Mouse (Mus musculus) midbrain, embryonic 15.5 days (tissue): ENCODE data around the gene Sirt2. TPM values are rescaled to one million over a fixed set of nuclear protein-coding genes. Genes with fewer than 3 reads are reported as not detected.
A peak's percentile ranks its signal among the peaks of the same experiment; 100 is the strongest.

Experiments used
- ATAC-seq: fragments of 200-750 bp; cut with Nextera tagmentation; replicated peaks from 2 replicates; pipeline ENCODE4 v1.8.0; 2017; ENCODE audit warnings: moderate TSS enrichment
- H3K27ac ChIP-seq: fragments of 300-500 bp; sonication (generic); 2 replicates; pipeline ENCODE4 v1.5.1; 2015; ENCODE audit warnings: mild to moderate bottlenecking, inconsistent platforms
- H3K27me3 ChIP-seq: fragments of 300-500 bp; sonication (generic); replicated peaks from 2 replicates; pipeline ENCODE4 v1.6.1; 2015; ENCODE audit warnings: inconsistent platforms
- H3K36me3 ChIP-seq: fragments of 300-500 bp; sonication (generic); replicated peaks from 2 replicates; pipeline ENCODE4 v1.6.1; 2015; ENCODE audit warnings: inconsistent platforms
- H3K4me1 ChIP-seq: fragments of 300-500 bp; sonication (generic); 2 replicates; pipeline ENCODE4 v1.6.1; 2015; ENCODE audit warnings: inconsistent platforms
- H3K4me2 ChIP-seq: fragments of 300-500 bp; sonication (generic); 2 replicates; pipeline ENCODE4 v1.6.1; 2015; ENCODE audit warnings: inconsistent platforms, mild to moderate bottlenecking, moderate library complexity
- H3K4me3 ChIP-seq: fragments of 300-500 bp; sonication (generic); 2 replicates; pipeline ENCODE4 v1.5.1; 2015; ENCODE audit warnings: mild to moderate bottlenecking, inconsistent platforms
- H3K9ac ChIP-seq: fragments of 300-500 bp; sonication (generic); 2 replicates; pipeline ENCODE4 v1.6.1; 2015; ENCODE audit warnings: mild to moderate bottlenecking, inconsistent platforms
- H3K9me3 ChIP-seq: fragments of 300-500 bp; sonication (generic); 2 replicates; pipeline ENCODE4 v1.6.1; 2016; ENCODE audit warnings: inconsistent platforms
- WGBS: fragments of 180-500 bp; shearing (Covaris S2); methylation state at CpG from one replicate; pipeline ENCODE4 v1.1.7; 2015; ENCODE audit warnings: mixed read lengths; 5-methylcytosine and 5-hydroxymethylcytosine counted together
- polyA plus RNA-seq: library from polyadenylated mRNA; unstranded; fragments of >200 nt; fragmentation: Nextera tagmentation; extraction: Ambion mirVana; gene quantifications from 2 replicates; pipeline ENCODE4 v1.2.1, GENCODE M21; 2015

Sirt2 gene
- polyA plus RNA-seq, 1 experiment from 2014 or later: 125 TPM

DNA sequence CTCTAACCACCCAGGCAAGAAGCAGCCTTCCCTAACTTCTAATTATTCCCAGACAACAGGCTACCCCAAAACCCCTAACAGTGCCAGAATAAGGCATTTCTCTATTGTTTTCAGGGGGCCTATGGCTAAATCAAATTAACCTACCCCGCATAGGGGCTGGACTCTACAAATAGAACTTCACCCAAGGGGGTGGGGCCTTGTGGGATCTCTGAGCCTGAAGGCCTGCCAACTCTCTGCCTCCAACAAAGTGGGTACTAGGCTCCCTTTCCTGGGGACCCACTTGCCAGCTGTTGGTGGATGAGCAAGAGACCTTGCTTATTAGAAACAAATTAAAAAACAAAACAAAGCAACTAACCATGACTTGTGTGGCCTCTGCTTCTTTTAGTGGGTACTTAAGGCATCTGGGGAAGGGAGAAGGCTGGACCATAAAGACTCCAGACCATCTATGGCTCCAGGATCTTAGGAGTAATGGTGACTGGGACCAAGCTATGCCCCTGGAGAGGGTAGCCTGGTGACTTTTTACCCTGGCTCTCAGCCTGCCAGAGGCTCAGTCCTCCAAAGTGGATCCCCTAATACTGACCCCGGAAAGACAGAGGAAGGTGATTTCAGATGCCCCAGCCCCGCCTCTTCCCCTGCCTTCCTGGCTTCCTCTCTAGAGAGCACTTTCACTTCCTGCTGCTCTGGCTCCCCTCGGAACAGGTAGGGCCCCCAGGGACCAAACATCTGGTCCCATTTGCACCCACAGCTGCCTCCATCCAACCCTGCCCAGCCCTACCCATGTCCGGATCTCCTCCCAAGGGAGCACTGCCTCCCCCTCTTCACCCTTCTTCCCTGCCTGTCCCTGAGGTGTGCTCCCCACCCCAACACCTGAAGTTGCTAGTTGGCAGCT lies 22.0 kb downstream of the Sirt2 start, which contains the start of gene Rinl:
Gene Rinl (plus strand): TSS at position 663 of the 889 bp plus-strand sequence.
- Histone ChIP-seq H3K9ac (no peak within 1 kb of the TSS), H3K27ac (no peak within 1 kb of the TSS), H3K27me3 (no peaks in the 10 kb centered on the region), H3K36me3 (no peaks in the 10 kb centered on the region; the same call in 1 of the 2 replicates), H3K9me3 (no peaks in the 10 kb centered on the region), H3K4me2 (no peak within 1 kb of the TSS), H3K4me1 (no peaks in the 10 kb centered on the region), H3K4me3 (no peak within 1 kb of the TSS)
- 69% methylated on average over 5 of the region's 5 CpGs for WGBS
- ATAC-seq: no peak

DNA sequence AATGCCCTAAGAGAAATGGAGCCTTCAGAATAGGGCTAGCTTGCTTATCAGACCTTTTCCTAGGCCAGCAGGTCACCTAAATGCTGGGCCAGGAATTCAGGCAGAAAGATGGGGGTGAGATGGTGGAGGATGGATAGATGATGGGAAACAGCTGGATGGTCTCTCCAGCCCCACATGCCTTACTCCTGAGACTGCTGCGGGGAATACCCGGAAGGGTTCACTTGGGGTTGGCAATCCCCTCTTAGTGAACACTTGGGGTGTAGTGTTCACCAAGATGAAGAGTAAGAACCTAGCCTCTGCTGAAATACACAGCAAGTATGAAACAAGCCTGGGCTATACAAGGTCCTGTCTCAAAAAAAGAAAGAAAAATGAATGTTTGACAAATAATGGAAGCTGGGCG lies 22.7 kb downstream of the Sirt2 start:
- H3K9me3 ChIP-seq: no peaks in the 10 kb centered on the region
- no peaks in the 10 kb centered on the region; the same call in 1 of the 2 replicates for H3K36me3 ChIP-seq
- H3K9ac ChIP-seq: no peak overlapping the region
- H3K4me2 ChIP-seq: no peak overlapping the region
- H3K4me3 ChIP-seq: no peak overlapping the region
- no peaks in the 10 kb centered on the region for H3K4me1 ChIP-seq
- WGBS: 85% methylated on average over 3 of the region's 3 CpGs
- no peaks in the 10 kb centered on the region for H3K27me3 ChIP-seq
- no peak for ATAC-seq
- no peak overlapping the region for H3K27ac ChIP-seq

DNA sequence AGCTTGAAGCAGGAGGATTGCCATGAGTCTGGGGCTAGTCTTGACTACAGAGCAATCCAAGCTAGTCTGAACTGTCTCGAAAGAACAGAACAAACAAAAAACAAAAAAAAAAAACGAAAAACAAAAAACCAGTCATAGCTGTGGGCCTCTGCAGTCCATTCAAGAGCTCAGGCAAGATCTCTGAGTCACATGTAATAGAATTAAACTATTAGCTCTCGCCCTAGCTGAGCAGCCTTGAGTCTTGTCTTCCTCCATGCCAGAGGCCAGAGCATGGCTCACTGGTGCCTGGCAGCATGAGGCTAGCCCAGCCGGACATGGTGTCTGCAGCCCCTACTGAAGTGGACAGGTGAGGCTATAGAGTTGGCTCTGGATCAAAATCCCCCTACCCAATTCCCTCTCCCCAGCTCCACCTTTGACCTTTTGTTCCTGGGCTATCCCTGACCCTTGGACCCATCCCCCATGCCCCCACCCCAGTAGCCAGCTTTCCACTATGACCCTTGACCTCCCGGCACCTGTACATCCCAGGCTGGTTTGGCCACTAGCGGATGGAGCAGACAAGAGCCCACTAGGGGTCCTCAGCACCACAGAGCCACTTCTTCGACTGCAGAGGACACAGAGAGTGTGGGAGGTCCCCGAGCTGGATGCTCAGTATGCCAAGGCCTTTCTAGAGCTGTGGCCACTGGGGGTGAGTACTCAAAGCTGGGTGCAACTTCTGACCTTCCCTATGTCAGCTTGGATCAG lies 23.7 kb downstream of the Sirt2 start:
- no peaks in the 10 kb centered on the region; the same call in 1 of the 2 replicates for H3K36me3 ChIP-seq
- no peak overlapping the region for H3K9ac ChIP-seq
- H3K4me1 ChIP-seq: no peaks in the 10 kb centered on the region
- H3K9me3 ChIP-seq: no peaks in the 10 kb centered on the region
- no peak overlapping the region for H3K4me3 ChIP-seq
- H3K27ac ChIP-seq: no peak overlapping the region
- ATAC-seq: no peak
- H3K27me3 ChIP-seq: no peaks in the 10 kb centered on the region
- no peak overlapping the region for H3K4me2 ChIP-seq
- 45% methylated on average over 8 of the region's 8 CpGs for WGBS

DNA sequence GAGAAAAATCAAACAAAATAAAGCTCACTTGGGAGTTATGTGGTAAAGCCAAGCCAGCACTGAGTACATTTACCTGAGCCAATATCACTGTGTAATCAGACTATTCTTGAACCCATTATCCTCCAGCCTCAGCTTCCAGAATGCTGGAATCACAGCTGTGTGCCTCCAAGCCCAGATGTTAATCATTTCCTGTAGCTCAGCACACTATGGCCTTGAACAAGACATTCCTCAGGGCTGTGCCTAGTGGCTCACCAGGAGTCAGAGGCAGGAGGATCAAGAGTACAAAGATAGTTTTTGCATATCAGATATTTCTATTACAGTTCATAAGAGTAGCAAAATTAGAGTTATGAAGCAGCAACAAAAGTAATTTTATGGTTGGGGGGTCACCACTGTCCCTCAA lies 25.2 kb downstream of the Sirt2 start:
- Histone ChIP-seq H3K27ac (no peak overlapping the region), H3K4me1 (peaks cover 4% of the 10 kb centered on the region; the same call in 1 of the 2 replicates), H3K9ac (no peak overlapping the region), H3K9me3 (no peaks in the 10 kb centered on the region), H3K27me3 (no peaks in the 10 kb centered on the region), H3K36me3 (no peaks in the 10 kb centered on the region; the same call in 1 of the 2 replicates), H3K4me2 (no peak overlapping the region), H3K4me3 (no peak overlapping the region)
- ATAC-seq: no peak

DNA sequence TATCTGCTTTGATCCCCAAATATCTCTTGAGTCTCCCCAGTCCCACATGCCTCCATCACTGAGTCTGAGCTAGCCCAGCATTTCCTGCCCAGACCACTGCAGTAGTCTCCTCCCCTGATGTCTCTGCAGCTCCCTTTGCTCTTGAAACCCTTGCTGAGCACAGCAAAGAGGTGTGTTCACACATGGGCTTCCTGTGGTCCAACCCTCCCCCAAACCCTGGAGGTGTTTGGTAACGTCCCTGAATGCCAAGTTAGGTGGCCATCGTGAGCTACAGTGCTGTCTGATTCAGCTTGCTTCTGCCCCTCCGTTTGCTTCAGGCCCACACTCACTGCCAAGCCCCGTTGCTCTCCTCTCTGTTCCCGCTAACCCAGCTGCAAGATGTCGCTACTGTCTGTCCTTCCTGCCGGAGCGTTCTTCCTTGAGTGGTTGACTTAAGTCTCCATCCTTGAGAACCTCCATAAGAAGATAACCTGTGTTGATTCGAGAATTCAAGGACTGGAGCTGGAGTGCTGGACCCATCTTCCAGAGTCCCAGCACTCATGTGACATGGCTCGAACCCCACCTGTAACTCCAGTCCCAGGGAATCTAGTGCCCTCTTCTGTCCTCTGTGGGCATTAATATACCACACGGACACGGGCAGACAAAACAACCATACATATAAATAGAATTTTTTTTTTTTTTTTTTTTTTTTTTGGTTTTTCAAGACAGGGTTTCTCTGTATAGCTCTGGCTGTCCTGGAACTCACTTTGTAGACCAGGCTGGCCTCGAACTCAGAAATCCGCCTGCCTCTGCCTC lies 26.1 kb downstream of the Sirt2 start:
- no peak overlapping the region for H3K9ac ChIP-seq
- WGBS: 88% methylated on average over 13 of the region's 14 CpGs
- no peak for ATAC-seq

GRCm38 (mm10) chr7:28793834-28794233 lies 27.3 kb downstream of the Sirt2 start:
- Histone ChIP-seq H3K27ac (no peak overlapping the region), H3K4me1 (peaks cover 8% of the 10 kb centered on the region; the same call in 1 of the 2 replicates), H3K9ac (no peak overlapping the region), H3K27me3 (no peaks in the 10 kb centered on the region), H3K4me3 (no peak overlapping the region), H3K9me3 (no peaks in the 10 kb centered on the region), H3K36me3 (no peaks in the 10 kb centered on the region), H3K4me2 (no peak overlapping the region)
- ATAC-seq: no peak
- WGBS: 48% methylated on average over 2 of the region's 2 CpGs

More for the DNA sequence above, 26.1 kb downstream of the Sirt2 start:
- Histone ChIP-seq H3K4me1 (peaks cover 8% of the 10 kb centered on the region; the same call in 1 of the 2 replicates), H3K27ac (no peak overlapping the region), H3K4me3 (no peak overlapping the region), H3K4me2 (no peak overlapping the region), H3K27me3 (no peaks in the 10 kb centered on the region), H3K9me3 (no peaks in the 10 kb centered on the region), H3K36me3 (no peaks in the 10 kb centered on the region; the same call in 1 of the 2 replicates)

DNA sequence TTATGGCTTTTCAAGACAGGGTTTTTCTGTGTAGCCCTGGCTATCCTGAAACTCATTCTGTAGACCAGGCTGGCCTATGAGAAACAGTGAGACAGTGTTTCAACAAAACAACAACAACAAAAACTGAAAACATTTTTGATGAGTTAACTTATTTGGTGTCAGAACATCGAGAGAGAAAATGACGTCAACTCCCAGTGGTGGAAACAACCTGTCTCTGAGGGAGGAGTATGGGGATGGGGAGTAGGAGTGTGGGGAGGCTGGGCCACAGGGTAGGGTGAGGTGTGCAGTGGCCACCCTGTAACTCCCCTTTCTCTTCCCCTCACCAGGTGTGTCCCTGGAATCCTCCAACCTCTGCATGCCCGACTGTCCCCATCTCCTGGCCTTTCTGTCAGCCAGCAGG lies 28.0 kb downstream of the Sirt2 start:
- no peak overlapping the region for H3K4me3 ChIP-seq
- WGBS: 76% methylated on average over 3 of the region's 3 CpGs
- H3K27me3 ChIP-seq: no peaks in the 10 kb centered on the region
- H3K4me1 ChIP-seq: peaks cover 8% of the 10 kb centered on the region; the same call in 1 of the 2 replicates
- no peak overlapping the region for H3K9ac ChIP-seq
- no peak for ATAC-seq
- H3K27ac ChIP-seq: no peak overlapping the region
- H3K36me3 ChIP-seq: no peaks in the 10 kb centered on the region
- H3K4me2 ChIP-seq: no peak overlapping the region
- H3K9me3 ChIP-seq: no peaks in the 10 kb centered on the region

DNA sequence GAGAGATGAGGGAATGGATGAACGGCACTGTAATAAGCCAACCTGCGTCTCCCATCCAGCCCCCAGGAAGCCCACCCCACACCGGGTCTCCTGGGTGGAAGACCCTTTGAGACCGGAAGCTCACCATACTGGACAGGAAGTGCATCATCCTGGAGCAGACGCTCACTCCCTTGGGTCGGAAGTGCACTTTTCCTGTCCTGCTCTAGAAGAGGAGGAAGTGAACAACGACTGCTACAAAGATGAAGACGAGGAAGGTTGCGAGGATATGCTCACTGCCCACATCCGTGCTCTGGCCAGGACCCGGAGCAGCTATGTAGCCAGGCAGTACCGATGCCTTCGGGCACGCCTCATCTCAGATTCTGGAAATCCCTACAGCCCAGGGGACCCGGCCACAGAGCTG lies 29.3 kb downstream of the Sirt2 start:
- peaks cover 8% of the 10 kb centered on the region; the same call in 1 of the 2 replicates for H3K4me1 ChIP-seq
- H3K9ac ChIP-seq: no peak overlapping the region
- no peaks in the 10 kb centered on the region for H3K36me3 ChIP-seq
- H3K9me3 ChIP-seq: no peaks in the 10 kb centered on the region
- 84% methylated on average over 15 of the region's 15 CpGs for WGBS
- no peak overlapping the region for H3K4me3 ChIP-seq
- 0 out of 2 replicates have a peak overlapping the region, but pooled peaks have one; percentile 46 for H3K4me2 ChIP-seq
- no peaks in the 10 kb centered on the region for H3K27me3 ChIP-seq
- no peak for ATAC-seq
- H3K27ac ChIP-seq: no peak overlapping the region

- Histone ChIP-seq H3K27me3 (no peaks in the 10 kb centered on the region), H3K9me3 (no peaks in the 10 kb centered on the region), H3K4me1 (peaks cover 8% of the 10 kb centered on the region; the same call in 1 of the 2 replicates), H3K4me2 (peak overlapping the region; percentile 46), H3K36me3 (no peaks in the 10 kb centered on the region), H3K27ac (no peak overlapping the region), H3K4me3 (peak overlapping the region; percentile 12), H3K9ac (0 out of 2 replicates have a peak overlapping the region, but pooled peaks have one; percentile 2)
- WGBS: 15% methylated on average over 32 of the region's 32 CpGs
- peak; percentile 78 for ATAC-seq
Measured at GRCm38 (mm10) chr7:28796562-28796975, 30.0 kb downstream of the Sirt2 start.

DNA sequence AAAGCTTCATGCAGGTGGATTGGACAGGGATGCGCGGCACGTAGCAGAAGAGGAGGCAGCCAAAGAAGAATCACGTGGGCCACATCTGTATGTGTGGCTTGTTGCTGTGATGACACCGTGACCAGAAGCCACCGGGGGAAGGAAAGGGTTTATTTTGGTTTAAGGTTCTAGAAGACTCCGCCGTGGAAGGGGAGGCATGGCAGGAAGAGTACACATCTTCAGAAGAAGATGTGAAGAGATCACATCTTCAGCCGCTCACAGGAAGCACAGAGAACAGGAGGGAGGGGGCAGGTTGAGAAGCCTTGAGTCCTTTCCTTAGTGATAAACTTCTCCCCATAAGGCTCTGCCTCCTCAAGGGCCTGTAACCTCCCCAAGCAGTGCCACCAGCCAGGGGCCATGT lies 33.5 kb downstream of the Sirt2 start:
- WGBS: 92% methylated on average over 9 of the region's 9 CpGs
- no peak overlapping the region for H3K4me2 ChIP-seq
- ATAC-seq: no peak
- no peaks in the 10 kb centered on the region for H3K9me3 ChIP-seq
- H3K4me3 ChIP-seq: no peak overlapping the region
- no peaks in the 10 kb centered on the region for H3K36me3 ChIP-seq
- no peaks in the 10 kb centered on the region for H3K27me3 ChIP-seq
- H3K9ac ChIP-seq: no peak overlapping the region
- peaks cover 8% of the 10 kb centered on the region; the same call in 1 of the 2 replicates for H3K4me1 ChIP-seq
- H3K27ac ChIP-seq: no peak overlapping the region

- peaks cover 6% of the 10 kb centered on the region; the same call in 1 of the 2 replicates for H3K4me1 ChIP-seq
- WGBS: 85% methylated on average over 3 of the region's 3 CpGs
- H3K27me3 ChIP-seq: no peaks in the 10 kb centered on the region
- H3K36me3 ChIP-seq: no peaks in the 10 kb centered on the region
- no peak overlapping the region for H3K4me2 ChIP-seq
- H3K9ac ChIP-seq: no peak overlapping the region
- no peak for ATAC-seq
- H3K9me3 ChIP-seq: no peaks in the 10 kb centered on the region
- H3K4me3 ChIP-seq: no peak overlapping the region
- H3K27ac ChIP-seq: no peak overlapping the region
Measured at GRCm38 (mm10) chr7:28801451-28801850, 34.9 kb downstream of the Sirt2 start.
